Mouse (Mus musculus): ENCODE measurements around the gene Stag2. TPM values are rescaled to one million over a fixed set of nuclear protein-coding genes. Genes with fewer than 3 reads are reported as not detected.
A peak's percentile ranks its signal among the peaks of the same experiment; 100 is the strongest.

Stag2 gene
- polyA plus RNA-seq, 1 experiment from 2014 or later, result 14.6 TPM

- Histone ChIP-seq H3K27ac (replicated peaks) (no peak overlapping the region), H3K4me2 (replicated peaks; ENCODE audit: low read depth) (no peak overlapping the region), H3K27me3 (ENCODE audit: control insufficient read depth, insufficient read depth, low read length) (no peaks in the 10 kb centered on the region), H3K9me3 (ENCODE audit: control insufficient read depth, low read length) (no peaks in the 10 kb centered on the region), H3K9ac (ENCODE audit: low read length) (no peak overlapping the region), H3K4me1 (replicated peaks; ENCODE audit: control insufficient read depth, insufficient read depth) (no peaks in the 10 kb centered on the region), H3K4me3 (ENCODE audit: low read depth, low read length) (no peak overlapping the region), H3K36me3 (ENCODE audit: control insufficient read depth, insufficient read depth, low read length) (no peaks in the 10 kb centered on the region)
- ATAC-seq (ENCODE audit: low FRiP score, low TSS enrichment) (no peak), DNase-seq (ENCODE audit: low spot score) (no peak)
- WGBS, result 78% methylated on average over 2 of the region's 2 CpGs
- TF ChIP-seq CTCF (IDR thresholded peaks at IDR 0.05; ENCODE audit: low read depth), result no peak
Measured at GRCm38 (mm10) chrX:42188825-42189426, 39.8 kb downstream of the Stag2 start.

- H3K27me3 ChIP-seq (ENCODE audit: control insufficient read depth, insufficient read depth, low read length), result no peaks in the 10 kb centered on the region
- no peak overlapping the region for H3K9ac ChIP-seq (ENCODE audit: low read length)
- WGBS, result 69% methylated on average over 3 of the region's 3 CpGs
- H3K36me3 ChIP-seq (ENCODE audit: control insufficient read depth, insufficient read depth, low read length), result no peaks in the 10 kb centered on the region
- H3K4me2 ChIP-seq (replicated peaks; ENCODE audit: low read depth), result no peak overlapping the region
- H3K4me1 ChIP-seq (replicated peaks; ENCODE audit: control insufficient read depth, insufficient read depth), result no peaks in the 10 kb centered on the region
- no peak overlapping the region for H3K27ac ChIP-seq (replicated peaks)
- no peak overlapping the region for H3K4me3 ChIP-seq (ENCODE audit: low read depth, low read length)
- TF ChIP-seq EP300 (optimal IDR thresholded peaks at IDR 0.05), result no peak
- no peak for TF ChIP-seq CTCF (IDR thresholded peaks at IDR 0.05; ENCODE audit: low read depth)
- no peaks in the 10 kb centered on the region for H3K9me3 ChIP-seq (ENCODE audit: control insufficient read depth, low read length)
- no peak for ATAC-seq (ENCODE audit: low FRiP score, low TSS enrichment)
- no peak for DNase-seq (ENCODE audit: low spot score)
Measured at GRCm38 (mm10) chrX:42194608-42195007, 45.5 kb downstream of the Stag2 start.

DNA sequence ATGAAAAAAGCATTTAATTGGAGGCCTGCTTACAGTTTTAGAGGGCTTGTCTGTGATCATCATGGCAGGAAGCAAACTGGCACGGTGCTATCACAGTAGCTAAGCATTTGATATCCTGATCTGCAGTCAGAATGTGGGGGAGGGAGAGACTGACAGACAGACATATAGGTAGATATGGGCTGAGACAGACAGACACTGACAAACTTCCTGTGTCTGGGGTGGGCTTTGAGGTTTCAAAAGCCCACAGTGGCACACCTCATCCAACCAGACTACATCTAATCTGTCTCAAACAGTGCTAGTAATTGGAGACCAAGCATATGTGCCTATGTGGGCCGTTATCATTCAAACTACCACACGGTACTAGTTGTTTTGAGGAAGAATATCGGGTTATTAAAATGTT lies 53.4 kb downstream of the Stag2 start:
- TF ChIP-seq EP300 (optimal IDR thresholded peaks at IDR 0.05), result no peak
- TF ChIP-seq CTCF (IDR thresholded peaks at IDR 0.05; ENCODE audit: low read depth), result no peak
- WGBS, result 89% methylated on average over 4 of the region's 4 CpGs

GRCm38 (mm10) chrX:42215742-42216141 lies 66.6 kb downstream of the Stag2 start:
- no peaks in the 10 kb centered on the region for H3K9me3 ChIP-seq (ENCODE audit: control insufficient read depth, low read length)
- H3K27ac ChIP-seq (replicated peaks), result no peak overlapping the region
- no peaks in the 10 kb centered on the region for H3K4me1 ChIP-seq (replicated peaks; ENCODE audit: control insufficient read depth, insufficient read depth)
- H3K36me3 ChIP-seq (ENCODE audit: control insufficient read depth, insufficient read depth, low read length), result no peaks in the 10 kb centered on the region
- DNase-seq (ENCODE audit: low spot score) (no peak), ATAC-seq (ENCODE audit: low FRiP score, low TSS enrichment) (no peak)
- WGBS, result 85% methylated on average over 1 of the region's 1 CpGs
- TF ChIP-seq CTCF (IDR thresholded peaks at IDR 0.05; ENCODE audit: low read depth), result no peak
- TF ChIP-seq EP300 (optimal IDR thresholded peaks at IDR 0.05), result no peak
- H3K4me3 ChIP-seq (ENCODE audit: low read depth, low read length), result no peak overlapping the region
- no peak overlapping the region for H3K9ac ChIP-seq (ENCODE audit: low read length)
- no peak overlapping the region for H3K4me2 ChIP-seq (replicated peaks; ENCODE audit: low read depth)
- H3K27me3 ChIP-seq (ENCODE audit: control insufficient read depth, insufficient read depth, low read length), result no peaks in the 10 kb centered on the region

More for the DNA sequence above, 53.4 kb downstream of the Stag2 start:
- Histone ChIP-seq H3K36me3 (ENCODE audit: control insufficient read depth, insufficient read depth, low read length) (no peaks in the 10 kb centered on the region), H3K27me3 (ENCODE audit: control insufficient read depth, insufficient read depth, low read length) (no peaks in the 10 kb centered on the region), H3K4me3 (ENCODE audit: low read depth, low read length) (no peak overlapping the region), H3K27ac (replicated peaks) (no peak overlapping the region), H3K9me3 (ENCODE audit: control insufficient read depth, low read length) (no peaks in the 10 kb centered on the region), H3K4me2 (replicated peaks; ENCODE audit: low read depth) (no peak overlapping the region), H3K4me1 (replicated peaks; ENCODE audit: control insufficient read depth, insufficient read depth) (no peaks in the 10 kb centered on the region), H3K9ac (ENCODE audit: low read length) (no peak overlapping the region)
- no peak for DNase-seq (ENCODE audit: low spot score)
- ATAC-seq (ENCODE audit: low FRiP score, low TSS enrichment), result no peak

DNA sequence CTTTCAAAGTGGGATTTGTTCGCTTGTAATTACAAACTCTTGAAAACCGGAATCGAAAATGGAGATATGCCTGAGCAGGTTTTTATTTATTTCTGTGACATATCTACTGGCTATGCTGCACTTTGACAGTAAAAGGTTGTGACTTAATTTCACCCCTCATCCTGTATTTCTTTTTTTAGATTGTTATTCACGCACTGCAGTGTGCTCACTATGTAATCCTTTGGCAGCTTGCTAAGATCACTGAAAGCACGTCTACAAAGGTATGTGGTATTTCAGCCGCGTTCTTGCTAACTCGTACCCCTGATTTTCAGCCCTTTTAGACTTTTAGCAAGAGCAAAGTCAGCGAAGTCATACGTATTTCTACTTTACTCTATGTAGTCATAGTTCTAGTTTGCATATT lies 101.2 kb downstream of the Stag2 start:
- Histone ChIP-seq H3K4me3 (ENCODE audit: low read depth, low read length) (no peak overlapping the region), H3K27me3 (ENCODE audit: control insufficient read depth, insufficient read depth, low read length) (no peaks in the 10 kb centered on the region), H3K4me1 (replicated peaks; ENCODE audit: control insufficient read depth, insufficient read depth) (no peaks in the 10 kb centered on the region), H3K9me3 (ENCODE audit: control insufficient read depth, low read length) (no peaks in the 10 kb centered on the region), H3K27ac (replicated peaks) (no peak overlapping the region), H3K9ac (ENCODE audit: low read length) (no peak overlapping the region), H3K36me3 (ENCODE audit: control insufficient read depth, insufficient read depth, low read length) (no peaks in the 10 kb centered on the region; the same call in 1 of the 2 replicates), H3K4me2 (replicated peaks; ENCODE audit: low read depth) (no peak overlapping the region)
- TF ChIP-seq CTCF (IDR thresholded peaks at IDR 0.05; ENCODE audit: low read depth) (no peak), EP300 (optimal IDR thresholded peaks at IDR 0.05) (no peak)
- no peak for DNase-seq (ENCODE audit: low spot score)
- no peak for ATAC-seq (ENCODE audit: low FRiP score, low TSS enrichment)
- WGBS, result 89% methylated on average over 10 of the region's 10 CpGs

GRCm38 (mm10) chrX:42272713-42273112 lies 123.6 kb downstream of the Stag2 start:
- Histone ChIP-seq H3K27ac (replicated peaks) (no peak overlapping the region), H3K4me2 (replicated peaks; ENCODE audit: low read depth) (no peak overlapping the region), H3K9me3 (ENCODE audit: control insufficient read depth, low read length) (no peaks in the 10 kb centered on the region), H3K27me3 (ENCODE audit: control insufficient read depth, insufficient read depth, low read length) (no peaks in the 10 kb centered on the region), H3K4me3 (ENCODE audit: low read depth, low read length) (no peak overlapping the region), H3K36me3 (ENCODE audit: control insufficient read depth, insufficient read depth, low read length) (no peaks in the 10 kb centered on the region), H3K4me1 (replicated peaks; ENCODE audit: control insufficient read depth, insufficient read depth) (no peaks in the 10 kb centered on the region), H3K9ac (ENCODE audit: low read length) (no peak overlapping the region)
- no peak for DNase-seq (ENCODE audit: low spot score)
- no peak for ATAC-seq (ENCODE audit: low FRiP score, low TSS enrichment)
- TF ChIP-seq EP300 (optimal IDR thresholded peaks at IDR 0.05) (no peak), CTCF (IDR thresholded peaks at IDR 0.05; ENCODE audit: low read depth) (peak; percentile 52)

All from stomach, postnatal 0 days (tissue).